Mouse (Mus musculus) lung, embryonic 16.5 days (tissue): ENCODE measurements around the gene Arid4a. TPM values are rescaled to one million over a fixed set of nuclear protein-coding genes. Genes with fewer than 3 reads are reported as not detected.

ENCODE experiments used
- ATAC-seq: fragments of 200-750 bp; cut with Nextera tagmentation; 2 replicates; pipeline ENCODE4 v1.8.0; 2017; ENCODE audit warnings: low read depth, mild to moderate bottlenecking, moderate library complexity
- H3K27ac ChIP-seq: fragments of 300-500 bp; sonication (generic); 2 replicates; pipeline ENCODE4 v1.5.1; 2014; ENCODE audit warnings: mild to moderate bottlenecking, control low read depth, low read length
- H3K27me3 ChIP-seq: fragments of 300-500 bp; sonication (generic); 2 replicates; pipeline ENCODE4 v1.6.1; 2014; ENCODE audit warnings: low read depth, low read length, mixed read lengths; ENCODE audit not compliant: control insufficient read depth, insufficient read depth
- H3K36me3 ChIP-seq: fragments of 300-500 bp; sonication (generic); 2 replicates; pipeline ENCODE4 v1.6.1; 2014; ENCODE audit warnings: low read length; ENCODE audit not compliant: control insufficient read depth, insufficient read depth
- H3K4me1 ChIP-seq: fragments of 300-500 bp; sonication (generic); replicated peaks from 2 replicates; pipeline ENCODE4 v1.6.1; 2014; ENCODE audit warnings: low read length, mixed read lengths; ENCODE audit not compliant: control insufficient read depth, insufficient read depth
- H3K4me2 ChIP-seq: fragments of 300-500 bp; sonication (generic); 2 replicates; pipeline ENCODE4 v1.6.1; 2014; ENCODE audit warnings: low read depth, low read length, control low read depth
- H3K4me3 ChIP-seq: fragments of 300-500 bp; sonication (generic); 2 replicates; pipeline ENCODE4 v1.5.1; 2014; ENCODE audit warnings: mild to moderate bottlenecking, low read length, control low read depth
- H3K9ac ChIP-seq: fragments of 300-500 bp; sonication (generic); 2 replicates; pipeline ENCODE4 v1.6.1; 2014; ENCODE audit warnings: low read length, control low read depth
- H3K9me3 ChIP-seq: fragments of 300-500 bp; sonication (generic); 2 replicates; pipeline ENCODE4 v1.6.1; 2016; ENCODE audit warnings: low read length; ENCODE audit not compliant: control insufficient read depth
- WGBS: fragments of 180-500 bp; shearing (Covaris S2); extraction: QIAGEN DNeasy Blood & Tissue Kit; methylation state at CpG from one replicate; pipeline ENCODE4 v1.1.7; 2014; 5-methylcytosine and 5-hydroxymethylcytosine counted together
- polyA plus RNA-seq: library from polyadenylated mRNA; unstranded; fragments of >200 nt; fragmentation: Nextera tagmentation; extraction: Ambion mirVana; gene quantifications from 2 replicates; pipeline ENCODE4 v1.2.1, GENCODE M21; 2015

Gene Arid4a
- polyA plus RNA-seq, 1 experiment from 2014 or later = 44.7 TPM

DNA sequence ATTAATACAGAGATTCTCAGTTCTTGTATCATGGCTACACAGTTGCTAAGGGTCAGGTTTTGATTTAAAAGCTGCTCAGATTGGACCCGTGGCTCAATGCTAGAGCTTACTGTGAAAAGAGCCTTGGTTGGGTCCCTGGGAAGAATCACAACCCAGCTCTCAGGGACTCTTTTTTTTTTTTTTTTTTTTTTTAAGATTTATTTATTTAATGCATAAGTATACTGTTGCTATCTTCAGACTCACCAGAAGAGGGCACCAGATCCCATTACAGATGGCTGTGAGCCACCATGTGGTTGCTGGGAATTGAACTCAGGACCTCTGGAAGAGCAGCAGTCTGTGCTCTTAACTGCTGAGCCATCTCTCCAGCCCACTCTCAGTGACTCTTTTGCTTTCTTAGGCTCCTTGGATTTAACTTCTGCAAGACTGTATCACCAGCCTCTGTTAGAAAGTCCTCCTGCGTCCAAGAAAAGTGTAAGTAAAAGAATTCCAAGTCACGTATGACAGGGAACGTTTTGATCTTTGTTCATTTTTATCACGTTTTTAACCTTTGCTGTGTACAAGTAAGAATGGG, 123.6 kb downstream of the Arid4a start:
- no peak overlapping the region for H3K4me3 ChIP-seq
- H3K9ac ChIP-seq = no peak overlapping the region
- ATAC-seq = no peak
- peaks cover 19% of the 10 kb centered on the region for H3K4me1 ChIP-seq
- H3K9me3 ChIP-seq = no peaks in the 10 kb centered on the region
- no peak overlapping the region for H3K4me2 ChIP-seq
- H3K36me3 ChIP-seq = peaks cover 32% of the 10 kb centered on the region
- H3K27ac ChIP-seq = no peak overlapping the region
- no peaks in the 10 kb centered on the region for H3K27me3 ChIP-seq
- WGBS = 78% methylated on average over 5 of the region's 5 CpGs

- Histone ChIP-seq H3K9me3 (no peaks in the 10 kb centered on the region), H3K4me3 (no peak overlapping the region), H3K9ac (no peak overlapping the region), H3K36me3 (peaks cover 32% of the 10 kb centered on the region), H3K4me2 (no peak overlapping the region), H3K27ac (no peak overlapping the region), H3K4me1 (peaks cover 13% of the 10 kb centered on the region), H3K27me3 (no peaks in the 10 kb centered on the region)
- ATAC-seq = no peak
These were observed 125.4 kb downstream of the Arid4a start for GRCm38 (mm10) chr12:71141189-71141588.

DNA sequence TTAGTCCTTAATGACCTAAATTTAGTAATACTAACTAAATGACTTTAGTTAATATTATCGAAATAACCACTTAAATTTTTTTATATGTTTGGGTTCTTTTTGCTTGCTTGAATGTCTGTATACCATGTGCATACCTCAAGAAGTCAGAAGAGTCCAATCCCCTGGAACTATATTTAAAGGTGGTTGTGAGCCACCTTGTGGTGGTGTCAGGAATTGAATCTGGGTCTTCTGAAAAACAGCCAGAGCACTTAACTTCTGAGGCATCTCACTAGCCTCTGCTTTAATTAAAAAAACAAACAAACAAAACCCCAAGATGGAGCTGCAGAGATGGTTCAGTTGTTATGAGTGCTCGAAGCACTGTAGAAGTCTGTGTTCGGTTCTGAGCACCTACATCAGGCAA, 131.9 kb downstream of the Arid4a start:
- Histone ChIP-seq H3K4me2 (no peak overlapping the region), H3K9ac (no peak overlapping the region), H3K27me3 (no peaks in the 10 kb centered on the region), H3K27ac (no peak overlapping the region), H3K4me1 (no peaks in the 10 kb centered on the region), H3K9me3 (no peaks in the 10 kb centered on the region), H3K4me3 (no peak overlapping the region), H3K36me3 (peaks cover 30% of the 10 kb centered on the region)
- ATAC-seq = no peak
- 74% methylated on average over 3 of the region's 3 CpGs for WGBS

Other genes with a start within 250 kb of the Arid4a start
- 36.4 and 38.9 TPM in 2 replicates for gene Frmd6, start 190.5 kb upstream of the Arid4a start, polyA plus RNA-seq
- 232 and 234 TPM in 2 replicates for gene Actr10, start 78.1 kb upstream of the Arid4a start, polyA plus RNA-seq
- gene Psma3, start 41.4 kb upstream of the Arid4a start, polyA plus RNA-seq = 582 and 594 TPM in 2 replicates
- 1.3 and 1.6 TPM in 2 replicates for gene Tomm20l, start 95.4 kb downstream of the Arid4a start, polyA plus RNA-seq
- gene Timm9, start 120.7 kb downstream of the Arid4a start, polyA plus RNA-seq = 59.0 and 59.6 TPM in 2 replicates
- 15.5 and 18.4 TPM in 2 replicates for gene 2700049A03Rik, start 120.9 kb downstream of the Arid4a start, polyA plus RNA-seq